Mouse (Mus musculus): Measurements from ENCODE around the gene Atp7a.

- TF ChIP-seq GATA1 (IDR thresholded peaks at IDR 0.05; ENCODE audit: borderline replicate concordance, low read length) (no peak), FLI1 (IDR thresholded peaks at IDR 0.05; ENCODE audit: low read length) (no peak)
Observed at GRCm38 (mm10) chrX:106085564-106085963, 58.5 kb downstream of the Atp7a start.
